Mouse (Mus musculus) intestine, postnatal 0 days (tissue): ENCODE results near the gene Pnpla2. TPM values are rescaled to one million over a fixed set of nuclear protein-coding genes. Genes with fewer than 3 reads are reported as not detected.

Experiments used
- ATAC-seq: fragments of 200-750 bp; cut with Nextera tagmentation; 2 replicates; pipeline ENCODE4 v1.8.0; 2017; ENCODE audit warnings: mild to moderate bottlenecking, moderate TSS enrichment, moderate library complexity
- H3K27ac ChIP-seq: fragments of 300-500 bp; sonication (generic); 2 replicates; pipeline ENCODE4 v1.5.1; 2014; ENCODE audit warnings: mild to moderate bottlenecking, low read depth, low read length, moderate library complexity
- H3K27me3 ChIP-seq: fragments of 300-500 bp; sonication (generic); replicated peaks from 2 replicates; pipeline ENCODE4 v1.6.1; 2014; ENCODE audit warnings: low read length, mixed read lengths; ENCODE audit not compliant: control insufficient read depth, insufficient read depth
- H3K36me3 ChIP-seq: fragments of 300-500 bp; sonication (generic); 2 replicates; pipeline ENCODE4 v1.6.1; 2014; ENCODE audit warnings: mild to moderate bottlenecking, moderate library complexity; ENCODE audit not compliant: control insufficient read depth, insufficient read depth
- H3K4me1 ChIP-seq: fragments of 300-500 bp; sonication (generic); replicated peaks from 2 replicates; pipeline ENCODE4 v1.6.1; 2014; ENCODE audit warnings: antibody characterized with exemption, low read length, mixed read lengths; ENCODE audit not compliant: control insufficient read depth, insufficient read depth
- H3K4me2 ChIP-seq: fragments of 300-500 bp; sonication (generic); replicated peaks from 2 replicates; pipeline ENCODE4 v1.6.1; 2014; ENCODE audit warnings: low read depth, mild to moderate bottlenecking, moderate library complexity
- H3K4me3 ChIP-seq: fragments of 300-500 bp; sonication (generic); 2 replicates; pipeline ENCODE4 v1.5.1; 2014; ENCODE audit warnings: low read depth, low read length
- H3K9ac ChIP-seq: fragments of 300-500 bp; sonication (generic); 2 replicates; pipeline ENCODE4 v1.6.1; 2014; ENCODE audit warnings: mild to moderate bottlenecking, low read depth, low read length
- H3K9me3 ChIP-seq: fragments of 300-500 bp; sonication (generic); 2 replicates; pipeline ENCODE4 v1.6.1; 2016; ENCODE audit warnings: mixed run types; ENCODE audit not compliant: control insufficient read depth
- CTCF ChIP-seq: sonication (generic); IDR thresholded peaks from 2 replicates; pipeline ENCODE4 v1.5.1; 2016; ENCODE audit warnings: low read depth, mild to moderate bottlenecking, control low read depth, antibody characterized with exemption, moderate library complexity
- WGBS: fragments of 180-500 bp; shearing (Covaris S2); extraction: QIAGEN DNeasy Blood & Tissue Kit; methylation state at CpG from one replicate; pipeline ENCODE4 v1.1.7; 2014; 5-methylcytosine and 5-hydroxymethylcytosine counted together
- polyA plus RNA-seq: library from polyadenylated mRNA; unstranded; fragments of >200 nt; fragmentation: Nextera tagmentation; extraction: Ambion mirVana; gene quantifications from 2 replicates; pipeline ENCODE4 v1.2.1, GENCODE M21; 2015

Gene Pnpla2
- polyA plus RNA-seq, 1 experiment from 2014 or later = 79.4 TPM

GRCm38 (mm10) chr7:141477578-141478269, 22.7 kb downstream of the Pnpla2 start:
- no peak overlapping the region for H3K4me3 ChIP-seq
- H3K36me3 ChIP-seq = peaks cover 1% of the 10 kb centered on the region; the same call in 1 of the 2 replicates
- H3K9me3 ChIP-seq = no peaks in the 10 kb centered on the region
- no peak for ATAC-seq
- peak overlapping the region; percentile 87 for H3K27ac ChIP-seq
- H3K4me2 ChIP-seq = peak overlapping the region; percentile 21
- no peak overlapping the region for H3K9ac ChIP-seq
- peaks cover 10% of the 10 kb centered on the region; the same call in 1 of the 2 replicates for H3K4me1 ChIP-seq
- no peak for TF ChIP-seq CTCF
- WGBS = 53% methylated on average over 4 of the region's 4 CpGs
- peaks cover 12% of the 10 kb centered on the region; the same call in 1 of the 2 replicates for H3K27me3 ChIP-seq

GRCm38 (mm10) chr7:141478270-141478748, 23.3 kb downstream of the Pnpla2 start:
- H3K4me3 ChIP-seq = no peak overlapping the region
- no peaks in the 10 kb centered on the region for H3K36me3 ChIP-seq
- H3K4me1 ChIP-seq = peaks cover 10% of the 10 kb centered on the region; the same call in 1 of the 2 replicates
- peaks cover 18% of the 10 kb centered on the region; the same call in 1 of the 2 replicates for H3K27me3 ChIP-seq
- 76% methylated on average over 5 of the region's 5 CpGs for WGBS
- H3K9ac ChIP-seq = no peak overlapping the region
- H3K9me3 ChIP-seq = no peaks in the 10 kb centered on the region
- ATAC-seq = no peak
- H3K4me2 ChIP-seq = peak overlapping the region; percentile 21; the same call in 1 of the 2 replicates
- TF ChIP-seq CTCF = no peak
- H3K27ac ChIP-seq = no peak overlapping the region; the same call in 1 of the 2 replicates

DNA sequence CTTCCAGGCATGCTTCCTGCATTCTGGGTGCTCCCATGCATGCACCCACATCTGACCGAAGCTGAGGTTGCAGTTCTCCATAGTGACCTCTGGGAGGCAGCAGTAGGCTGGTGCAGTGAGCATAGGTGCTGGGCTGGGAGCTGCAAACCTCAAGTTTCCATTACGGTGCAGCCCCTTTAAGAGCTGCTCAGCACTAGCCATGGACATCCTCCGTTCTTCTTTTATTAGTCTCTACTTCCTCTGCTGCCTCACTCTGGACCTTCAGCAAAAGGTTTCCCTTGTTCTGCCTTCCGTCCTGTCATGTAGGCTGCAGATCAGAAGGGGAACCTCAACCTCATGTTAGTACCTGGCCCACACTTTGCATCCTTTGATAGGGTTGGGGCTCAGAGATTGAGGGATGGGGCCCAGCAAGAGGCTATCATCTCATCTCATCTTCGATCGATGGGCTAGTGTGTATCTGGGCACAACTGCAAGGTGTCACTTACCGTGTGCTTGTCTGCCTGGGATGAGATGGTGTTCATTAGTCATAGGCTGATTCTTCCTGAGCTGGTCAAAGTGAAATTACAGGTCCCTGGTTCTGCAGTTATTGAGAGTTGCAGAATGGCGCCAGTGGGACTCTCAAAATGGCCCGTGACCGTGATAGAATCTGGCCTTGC, 26.0 kb downstream of the Pnpla2 start:
- Histone ChIP-seq H3K4me2 (peak overlapping the region; percentile 89), H3K27me3 (peaks cover 18% of the 10 kb centered on the region; the same call in 1 of the 2 replicates), H3K27ac (no peak overlapping the region), H3K4me3 (peak overlapping the region; percentile 48), H3K9ac (no peak overlapping the region), H3K9me3 (no peaks in the 10 kb centered on the region), H3K36me3 (no peaks in the 10 kb centered on the region), H3K4me1 (peaks cover 3% of the 10 kb centered on the region; the same call in 1 of the 2 replicates)
- 9% methylated on average over 10 of the region's 10 CpGs for WGBS
- ATAC-seq = peak; percentile 54
- TF ChIP-seq CTCF = peak; percentile 97

DNA sequence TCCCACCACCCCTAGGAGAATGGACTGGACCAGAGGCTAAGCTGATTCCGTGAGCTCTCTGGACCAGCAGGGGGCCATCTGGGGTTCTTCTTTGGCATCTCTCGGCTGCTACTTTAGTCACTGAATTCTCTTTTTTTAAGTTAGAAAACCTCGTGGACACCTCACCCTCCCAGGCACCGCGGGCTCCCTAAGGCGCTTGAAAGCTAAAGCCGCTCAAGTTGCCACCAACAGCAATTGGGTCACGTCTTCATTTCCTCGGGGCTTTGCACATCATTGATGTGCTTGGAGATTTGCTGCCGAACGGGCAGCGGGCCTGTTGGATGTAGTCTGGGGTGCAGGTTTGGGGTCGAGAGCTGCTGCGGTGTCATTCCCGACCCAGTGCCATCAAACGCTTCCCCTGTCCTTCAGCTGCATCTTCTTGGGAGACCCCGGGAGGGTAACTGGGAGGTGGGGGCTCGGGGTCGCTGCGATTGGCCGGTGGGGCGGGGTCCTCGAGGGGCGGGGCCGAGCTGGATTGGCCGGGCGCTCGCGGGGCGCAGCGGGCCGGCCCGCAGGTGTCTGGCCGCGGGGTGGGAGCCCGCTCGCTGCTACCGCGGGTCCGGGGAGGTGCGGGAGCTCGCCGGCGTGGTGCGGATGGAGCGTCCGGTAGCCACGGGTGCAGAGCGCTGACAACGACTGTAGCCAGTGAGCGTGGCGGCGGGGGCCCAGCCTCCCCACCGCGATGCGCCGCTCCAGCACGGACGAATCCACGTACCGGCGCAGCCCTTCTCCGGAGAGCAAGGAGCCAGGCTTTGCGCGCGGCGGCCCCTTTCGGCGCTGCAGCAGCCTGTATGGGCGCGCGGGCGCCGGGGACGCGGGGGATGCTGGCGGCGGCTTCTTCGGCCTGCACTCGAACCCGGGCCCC, 26.8 kb downstream of the Pnpla2 start:
- peaks cover 18% of the 10 kb centered on the region; the same call in 1 of the 2 replicates for H3K27me3 ChIP-seq
- H3K36me3 ChIP-seq = no peaks in the 10 kb centered on the region
- no peaks in the 10 kb centered on the region; the same call in 1 of the 2 replicates for H3K4me1 ChIP-seq
- H3K9me3 ChIP-seq = no peaks in the 10 kb centered on the region
- H3K4me2 ChIP-seq = peak overlapping the region; percentile 89
- peak; percentile 64 for TF ChIP-seq CTCF
- peak overlapping the region; percentile 48 for H3K4me3 ChIP-seq
- H3K27ac ChIP-seq = no peak overlapping the region
- WGBS = 1% methylated on average over 72 of the region's 81 CpGs
- peak overlapping the region; percentile 31; the same call in 1 of the 2 replicates for H3K9ac ChIP-seq
- ATAC-seq = no peak

DNA sequence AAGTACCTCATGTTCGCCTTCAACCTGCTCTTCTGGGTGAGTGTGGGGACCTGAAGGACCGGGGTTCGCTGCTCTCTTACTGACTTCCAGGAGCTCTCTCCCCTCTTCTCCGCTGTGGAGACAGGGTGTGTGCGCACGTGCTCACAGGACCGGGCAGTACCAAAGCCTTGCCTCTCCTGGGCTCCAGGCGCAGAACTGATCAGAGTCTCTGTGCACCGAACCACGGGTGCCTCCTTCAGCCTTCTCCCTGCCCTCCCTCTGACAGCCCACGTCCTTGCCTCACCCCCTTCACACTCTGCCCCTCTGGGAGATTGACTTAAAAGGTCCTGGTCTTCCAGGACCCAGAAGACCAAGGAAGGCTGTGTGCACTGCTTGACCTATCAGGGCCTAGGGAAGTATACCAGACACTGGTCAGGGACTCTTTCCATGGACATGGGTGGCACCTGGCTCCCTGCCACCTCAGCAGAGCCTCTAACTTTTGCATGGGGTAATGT, 27.6 kb downstream of the Pnpla2 start:
- no peak for ATAC-seq
- Histone ChIP-seq H3K27me3 (peaks cover 18% of the 10 kb centered on the region; the same call in 1 of the 2 replicates), H3K27ac (no peak overlapping the region), H3K4me2 (peak overlapping the region; percentile 89), H3K9me3 (no peaks in the 10 kb centered on the region), H3K36me3 (peaks cover 3% of the 10 kb centered on the region; the same call in 1 of the 2 replicates), H3K4me1 (no peaks in the 10 kb centered on the region; the same call in 1 of the 2 replicates), H3K4me3 (peak overlapping the region; percentile 48), H3K9ac (no peak overlapping the region)
- 13% methylated on average over 11 of the region's 11 CpGs for WGBS
- TF ChIP-seq CTCF = no peak
